Mouse (Mus musculus) embryonic facial prominence, embryonic 11.5 days (tissue): ENCODE data around the gene Ush2a. TPM values are rescaled to one million over a fixed set of nuclear protein-coding genes. Genes with fewer than 3 reads are reported as not detected.

Experiments used
- ATAC-seq: fragments of 200-750 bp; cut with Nextera tagmentation; replicated peaks from 2 replicates; pipeline ENCODE4 v1.8.0; 2017; ENCODE audit warnings: low read depth; ENCODE audit not compliant: insufficient number of reproducible peaks, low FRiP score, low TSS enrichment
- DNase-seq: peaks from one replicate; pipeline ENCODE4 v3.0.0-alpha.2; 2015; ENCODE audit warnings: low spot score
- H3K27ac ChIP-seq: fragments of 300-500 bp; sonication (generic); replicated peaks from 2 replicates; pipeline ENCODE4 v1.5.1; 2014; ENCODE audit warnings: mild to moderate bottlenecking, low read depth, low read length, control low read depth
- H3K27me3 ChIP-seq: fragments of 300-500 bp; sonication (generic); 2 replicates; pipeline ENCODE4 v1.6.1; 2014; ENCODE audit warnings: mild to moderate bottlenecking, low read length, moderate library complexity, mixed read lengths; ENCODE audit not compliant: control insufficient read depth, insufficient read depth
- H3K36me3 ChIP-seq: fragments of 300-500 bp; sonication (generic); replicated peaks from 2 replicates; pipeline ENCODE4 v1.6.1; 2014; ENCODE audit warnings: low read depth, mild to moderate bottlenecking, low read length, moderate library complexity, mixed read lengths; ENCODE audit not compliant: control insufficient read depth, insufficient read depth
- H3K4me1 ChIP-seq: fragments of 300-500 bp; sonication (generic); 2 replicates; pipeline ENCODE4 v1.6.1; 2014; ENCODE audit warnings: low read length, mixed read lengths; ENCODE audit not compliant: control insufficient read depth, insufficient read depth
- H3K4me2 ChIP-seq: fragments of 300-500 bp; sonication (generic); 2 replicates; pipeline ENCODE4 v1.6.1; 2014; ENCODE audit warnings: low read depth, mild to moderate bottlenecking, control low read depth, low read length, moderate library complexity
- H3K4me3 ChIP-seq: fragments of 300-500 bp; sonication (generic); 2 replicates; pipeline ENCODE4 v1.5.1; 2014; ENCODE audit warnings: low read depth, low read length, control low read depth
- H3K9ac ChIP-seq: fragments of 300-500 bp; sonication (generic); replicated peaks from 2 replicates; pipeline ENCODE4 v1.6.1; 2014; ENCODE audit warnings: mild to moderate bottlenecking, control low read depth, low read length
- H3K9me3 ChIP-seq: fragments of 300-500 bp; sonication (generic); replicated peaks from 2 replicates; pipeline ENCODE4 v1.6.1; 2016; ENCODE audit warnings: mild to moderate bottlenecking, low read length, inconsistent platforms, mixed read lengths; ENCODE audit not compliant: control insufficient read depth
- WGBS: fragments of 180-500 bp; shearing (Covaris S2); extraction: QIAGEN DNeasy Blood & Tissue Kit; methylation state at CpG from one replicate; pipeline ENCODE4 v1.1.7; 2014; 5-methylcytosine and 5-hydroxymethylcytosine counted together
- polyA plus RNA-seq: library from polyadenylated mRNA; unstranded; fragments of >200 nt; fragmentation: Nextera tagmentation; extraction: Ambion mirVana; gene quantifications from 2 replicates; pipeline ENCODE4 v1.2.1, GENCODE M21; 2014

The Ush2a gene
- polyA plus RNA-seq, 1 experiment from 2014 or later = 0.07 TPM

DNA sequence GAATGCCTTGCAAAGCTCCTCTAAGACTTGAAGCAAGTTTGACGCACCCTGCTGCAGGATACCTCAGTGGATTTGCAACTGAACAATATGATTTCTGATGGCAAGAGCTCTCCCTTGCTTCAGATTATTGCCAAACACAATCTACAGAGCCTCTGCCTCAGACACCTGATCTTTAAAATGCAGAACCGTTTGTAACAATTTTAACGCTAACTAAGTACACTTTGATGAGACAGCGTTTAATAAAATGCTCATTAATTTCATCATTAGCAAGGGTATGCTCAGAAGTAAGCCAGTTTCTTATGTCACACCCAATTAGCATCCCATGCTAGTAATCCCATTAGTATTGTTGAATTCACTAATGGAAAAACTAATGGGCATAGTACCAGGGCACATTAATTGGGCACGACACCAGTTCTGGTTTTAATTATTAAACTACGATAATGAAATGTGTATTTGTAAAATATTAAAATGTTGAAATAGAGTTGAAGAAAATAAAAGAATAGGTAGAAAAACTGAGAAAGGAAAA is 267.8 kb downstream of the Ush2a start:
- Histone ChIP-seq H3K36me3 (no peaks in the 10 kb centered on the region), H3K9me3 (no peaks in the 10 kb centered on the region), H3K27ac (no peak overlapping the region), H3K4me2 (no peak overlapping the region), H3K4me1 (no peaks in the 10 kb centered on the region), H3K9ac (no peak overlapping the region), H3K4me3 (no peak overlapping the region), H3K27me3 (no peaks in the 10 kb centered on the region)
- DNase-seq = no peak
- 85% methylated on average over 6 of the region's 6 CpGs for WGBS
- ATAC-seq = no peak

DNA sequence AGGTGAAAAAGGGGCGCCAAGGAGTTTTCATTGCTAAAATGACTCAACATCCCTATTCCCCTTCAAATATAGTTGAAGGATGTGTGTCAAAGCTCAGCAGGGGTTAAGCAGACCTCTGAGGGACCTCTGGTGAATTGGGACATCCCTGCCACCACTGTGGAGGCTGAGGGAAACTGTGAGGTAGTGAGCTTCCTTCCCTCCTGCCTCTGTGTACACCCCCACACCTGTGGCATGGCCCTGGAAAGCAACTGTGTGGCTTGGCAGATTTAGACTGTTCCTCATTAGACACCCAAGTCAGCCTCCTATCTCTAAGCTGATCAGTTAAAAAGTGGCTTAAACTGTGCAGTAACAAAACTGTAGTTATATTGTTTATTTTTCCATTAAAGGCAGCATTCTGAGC is 275.2 kb downstream of the Ush2a start:
- Histone ChIP-seq H3K9ac (no peak overlapping the region), H3K27ac (no peak overlapping the region), H3K36me3 (no peaks in the 10 kb centered on the region), H3K4me3 (no peak overlapping the region), H3K9me3 (no peaks in the 10 kb centered on the region), H3K4me1 (no peaks in the 10 kb centered on the region), H3K27me3 (no peaks in the 10 kb centered on the region), H3K4me2 (no peak overlapping the region)
- 60% methylated on average over 1 of the region's 1 CpGs for WGBS
- ATAC-seq (no peak), DNase-seq (no peak)

DNA sequence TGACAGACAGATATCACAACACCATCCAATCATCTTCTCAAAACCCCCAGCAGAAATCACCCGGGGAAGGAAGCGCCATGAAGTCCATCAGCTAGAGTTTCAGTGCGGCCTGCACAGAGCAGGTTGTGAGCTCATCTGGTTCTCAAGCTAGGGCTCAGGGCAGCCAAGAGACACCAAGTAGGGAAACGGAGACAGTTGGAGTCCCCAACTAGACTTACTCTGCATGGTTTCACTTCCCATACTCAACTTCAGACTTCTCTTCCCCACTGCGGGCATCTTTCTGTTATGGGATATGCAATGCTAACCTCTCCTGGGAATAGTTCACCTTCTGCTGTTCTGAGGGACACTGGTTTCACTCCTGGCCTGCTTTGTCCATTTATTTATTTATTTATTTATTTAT is 277.8 kb downstream of the Ush2a start:
- Histone ChIP-seq H3K4me2 (no peak overlapping the region), H3K36me3 (no peaks in the 10 kb centered on the region), H3K9me3 (no peaks in the 10 kb centered on the region), H3K4me1 (no peaks in the 10 kb centered on the region), H3K27me3 (no peaks in the 10 kb centered on the region), H3K27ac (no peak overlapping the region), H3K4me3 (no peak overlapping the region), H3K9ac (no peak overlapping the region)
- no peak for DNase-seq
- WGBS = 93% methylated on average over 5 of the region's 5 CpGs
- no peak for ATAC-seq

DNA sequence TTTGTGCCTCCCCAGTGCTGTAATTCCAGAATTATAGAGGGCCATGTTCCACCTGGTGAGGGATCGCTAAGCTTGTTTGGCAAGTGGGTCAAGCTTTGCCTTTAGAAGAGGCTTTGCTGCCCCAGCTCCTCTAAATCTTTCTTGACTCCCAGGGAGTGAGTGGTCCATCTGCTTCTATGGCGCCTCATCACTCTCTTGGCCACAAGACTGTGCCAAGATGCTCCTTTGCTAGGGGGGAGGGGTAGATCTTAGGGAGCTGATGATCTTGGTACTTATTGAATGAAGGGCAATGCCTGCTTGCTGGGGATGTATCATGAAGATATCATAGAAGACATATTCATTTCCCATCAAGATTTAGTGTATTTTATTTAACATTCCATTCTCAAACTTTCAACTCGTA is 279.7 kb downstream of the Ush2a start:
- no peaks in the 10 kb centered on the region for H3K9me3 ChIP-seq
- H3K36me3 ChIP-seq = no peaks in the 10 kb centered on the region
- H3K4me3 ChIP-seq = no peak overlapping the region
- 96% methylated on average over 3 of the region's 3 CpGs for WGBS
- no peaks in the 10 kb centered on the region for H3K27me3 ChIP-seq
- H3K9ac ChIP-seq = no peak overlapping the region
- no peak for ATAC-seq
- no peak overlapping the region for H3K4me2 ChIP-seq
- H3K4me1 ChIP-seq = no peaks in the 10 kb centered on the region
- H3K27ac ChIP-seq = no peak overlapping the region
- no peak for DNase-seq

DNA sequence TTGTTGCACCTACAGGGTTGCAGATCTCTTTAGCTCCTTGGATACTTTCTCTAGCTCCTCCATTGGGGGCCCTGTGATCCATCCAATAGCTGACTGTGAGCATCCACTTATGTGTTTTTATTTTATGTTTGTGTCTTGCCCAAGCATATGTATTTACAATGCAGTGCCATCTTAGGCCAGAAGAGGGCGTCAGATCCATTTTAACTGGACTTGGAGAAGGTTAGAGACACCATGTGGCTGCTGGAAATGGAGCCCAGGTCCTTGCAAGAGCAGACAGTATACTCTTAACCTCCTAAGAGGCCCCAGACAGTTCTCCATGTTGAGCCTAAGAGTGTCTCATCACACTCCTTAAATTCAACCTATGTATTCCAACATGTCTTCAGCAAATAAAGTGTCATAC is 281.5 kb downstream of the Ush2a start:
- no peak for DNase-seq
- Histone ChIP-seq H3K9ac (no peak overlapping the region), H3K4me2 (no peak overlapping the region), H3K4me3 (no peak overlapping the region), H3K27me3 (no peaks in the 10 kb centered on the region), H3K36me3 (no peaks in the 10 kb centered on the region), H3K9me3 (no peaks in the 10 kb centered on the region), H3K27ac (no peak overlapping the region), H3K4me1 (no peaks in the 10 kb centered on the region)
- ATAC-seq = no peak
- 32% methylated on average over 1 of the region's 1 CpGs for WGBS

DNA sequence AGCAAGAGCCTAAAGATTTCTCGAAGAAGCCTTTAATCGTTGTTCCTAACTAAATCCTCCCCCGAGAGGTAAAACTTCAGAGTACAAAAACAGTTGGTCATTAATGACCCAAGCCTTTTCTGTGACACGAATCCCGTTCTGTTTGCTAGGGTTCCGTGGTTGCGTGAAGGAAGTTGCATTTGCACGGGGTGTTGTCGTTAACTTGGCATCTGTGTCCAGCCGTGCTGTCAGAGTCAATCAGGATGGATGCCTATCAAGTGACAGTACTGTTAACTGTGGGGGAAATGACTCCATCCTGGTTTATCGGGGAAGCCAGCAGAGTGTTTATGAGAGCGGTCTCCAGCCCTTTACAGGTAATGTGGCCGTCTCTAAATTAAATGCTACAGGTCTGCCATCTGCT is 287.9 kb downstream of the Ush2a start:
- Histone ChIP-seq H3K4me3 (no peak overlapping the region), H3K9me3 (no peaks in the 10 kb centered on the region), H3K4me1 (no peaks in the 10 kb centered on the region), H3K27ac (no peak overlapping the region), H3K9ac (no peak overlapping the region), H3K4me2 (no peak overlapping the region), H3K36me3 (no peaks in the 10 kb centered on the region), H3K27me3 (no peaks in the 10 kb centered on the region)
- 54% methylated on average over 13 of the region's 13 CpGs for WGBS
- DNase-seq = no peak
- no peak for ATAC-seq

DNA sequence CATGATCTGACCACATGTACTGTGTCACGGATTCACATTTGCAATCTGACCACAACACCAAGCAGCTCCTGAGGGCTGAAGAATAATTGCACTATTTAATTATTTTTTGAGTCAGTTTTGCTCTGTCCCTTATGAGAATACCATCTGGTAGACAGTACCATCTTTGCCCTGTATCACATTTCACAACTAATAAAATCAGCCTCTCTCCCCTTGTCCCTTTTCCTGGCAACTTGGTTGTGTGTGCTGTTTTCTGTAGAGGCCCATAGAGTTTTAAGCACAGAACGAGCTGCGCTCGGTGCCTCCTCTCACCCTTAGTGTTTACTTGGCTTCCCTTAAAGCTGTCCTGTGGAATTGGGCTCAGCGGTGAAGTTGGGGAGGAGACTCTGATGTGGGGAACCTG is 290.0 kb downstream of the Ush2a start:
- Histone ChIP-seq H3K4me1 (no peaks in the 10 kb centered on the region), H3K4me3 (no peak overlapping the region), H3K36me3 (no peaks in the 10 kb centered on the region), H3K9ac (no peak overlapping the region), H3K4me2 (no peak overlapping the region), H3K9me3 (no peaks in the 10 kb centered on the region), H3K27ac (no peak overlapping the region), H3K27me3 (no peaks in the 10 kb centered on the region)
- WGBS = 87% methylated on average over 5 of the region's 5 CpGs
- DNase-seq (no peak), ATAC-seq (no peak)

DNA sequence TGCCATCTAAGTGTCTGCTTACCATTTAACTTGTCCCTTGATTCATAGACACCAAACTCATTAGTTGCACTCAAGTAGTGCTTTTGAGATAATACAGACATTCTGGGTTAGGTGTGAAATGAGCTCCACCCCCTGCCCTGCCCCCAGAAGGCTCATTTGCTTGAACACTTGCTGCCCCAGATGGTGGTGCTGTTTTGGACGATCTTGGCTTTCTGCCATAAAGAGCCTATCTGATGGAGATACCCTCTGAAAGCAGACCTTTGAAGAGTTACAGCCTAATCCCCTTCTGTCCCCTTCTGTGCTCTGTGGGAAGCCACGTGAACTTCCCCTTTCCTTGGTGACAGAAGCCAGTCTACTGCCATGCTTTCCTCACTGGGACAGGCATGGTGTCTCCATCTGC is 297.1 kb downstream of the Ush2a start:
- ATAC-seq (no peak), DNase-seq (no peak)
- Histone ChIP-seq H3K27ac (no peak overlapping the region), H3K27me3 (no peaks in the 10 kb centered on the region), H3K9me3 (no peaks in the 10 kb centered on the region), H3K4me2 (no peak overlapping the region), H3K4me3 (no peak overlapping the region), H3K4me1 (no peaks in the 10 kb centered on the region), H3K36me3 (no peaks in the 10 kb centered on the region), H3K9ac (no peak overlapping the region)
- WGBS = 55% methylated on average over 2 of the region's 2 CpGs
